Mouse (Mus musculus): ENCODE measurements around the gene Sgcd.

DNA sequence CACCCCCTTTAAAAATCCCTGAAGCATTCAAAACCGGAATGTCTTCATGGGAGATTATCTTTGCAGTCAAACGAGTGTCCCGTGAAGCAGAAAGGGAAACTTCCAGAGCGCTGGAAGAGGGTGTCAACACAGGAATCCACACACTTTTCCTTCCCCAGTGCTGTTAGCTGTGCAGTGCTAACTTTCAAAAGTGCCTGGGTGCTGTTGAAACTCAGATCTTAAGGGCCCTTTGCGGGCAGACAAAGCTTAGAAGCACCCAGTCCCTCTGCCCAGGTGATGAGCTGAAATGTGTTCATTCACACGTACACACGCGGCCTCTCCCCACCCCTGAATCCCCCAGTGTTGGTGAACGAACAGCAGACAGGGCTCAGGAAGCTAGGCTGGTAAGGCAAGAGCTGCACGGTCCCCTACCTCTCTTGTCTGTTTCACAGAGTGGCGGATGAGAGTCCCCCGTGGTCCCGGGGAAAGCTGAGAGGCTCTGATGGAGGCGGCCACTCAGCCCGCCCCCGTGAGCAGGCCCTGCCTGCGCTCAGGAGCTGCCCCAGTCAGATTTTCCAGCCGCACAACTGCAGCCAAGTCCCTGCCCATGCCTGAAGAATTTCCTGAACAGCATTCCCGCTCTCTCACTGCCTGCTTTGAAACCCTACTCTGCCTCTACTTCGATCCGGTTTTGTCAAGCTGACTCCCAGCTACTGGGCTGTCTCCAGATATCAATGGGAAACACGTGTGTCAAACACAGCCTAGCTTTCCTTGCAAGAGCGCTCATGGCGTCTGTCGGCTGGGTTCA, 609.7 kb downstream of the Sgcd start:
- TF ChIP-seq CTCF (IDR thresholded peaks at IDR 0.05; ENCODE audit: extremely low read depth, insufficient read depth, low read length) (no peak), POLR2A (IDR thresholded peaks at IDR 0.05; ENCODE audit: extremely low read depth, insufficient read depth, low read length) (no peak)

All from cortical plate, adult 2 months (tissue).